Mouse (Mus musculus) kidney, adult 11 months (tissue): ENCODE measurements at regions not wholly inside any gene's neighbourhood (a gene's known extent, or its start where the extent isn't known, plus 50 kb on each side); places are given as distances from the start of the nearest gene placed in this dataset.

Experiments used
- DNase-seq: peaks from one replicate; pipeline ENCODE4 v3.0.0; 2022

DNA sequence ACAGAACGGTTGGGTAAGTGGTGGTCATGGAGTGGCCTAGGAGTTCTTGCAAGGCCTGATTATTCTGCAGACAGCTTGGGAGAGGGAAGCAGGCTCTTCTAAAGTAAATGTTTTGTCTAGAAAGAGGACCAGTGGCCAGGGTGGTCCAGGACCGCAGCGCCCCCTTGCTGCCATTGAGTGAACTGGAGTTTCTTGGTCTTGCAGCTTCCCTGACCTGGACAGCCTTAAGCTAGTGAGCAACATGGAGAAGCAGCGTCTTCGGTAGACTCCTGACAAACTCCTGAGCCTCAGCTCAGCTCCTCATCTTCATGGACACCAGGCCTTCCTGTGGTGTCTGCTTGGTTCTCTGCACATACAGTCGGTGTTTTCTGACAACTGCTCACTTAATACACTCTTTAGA lies 376.4 kb downstream of the Nkx6-1 start:
- DNase-seq, result peak; percentile 9

DNA sequence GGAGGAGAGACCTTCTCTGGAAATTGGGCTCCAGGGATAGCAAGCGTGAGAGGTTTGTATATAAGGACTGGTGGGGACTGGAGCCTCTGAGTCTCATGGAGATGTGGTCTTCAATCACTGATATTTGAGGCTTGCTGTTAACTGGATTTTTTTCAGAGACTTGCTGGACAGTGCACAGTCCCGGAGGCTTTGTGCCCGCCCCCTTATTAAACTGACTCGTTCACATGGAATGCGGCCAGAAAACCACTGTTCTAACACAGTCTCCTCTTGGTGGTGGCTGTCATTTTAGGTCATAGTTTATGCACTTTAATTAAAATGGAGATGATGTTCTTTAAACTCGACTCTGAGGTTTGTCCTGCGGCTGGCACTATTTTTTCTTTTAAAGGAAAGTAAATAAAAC lies 378.9 kb downstream of the Nkx6-1 start:
- no peak for DNase-seq

GRCm38 (mm10) chr5:101250474-101250873 lies 405.0 kb downstream of the Gpat3 start:
- no peak for DNase-seq

DNA sequence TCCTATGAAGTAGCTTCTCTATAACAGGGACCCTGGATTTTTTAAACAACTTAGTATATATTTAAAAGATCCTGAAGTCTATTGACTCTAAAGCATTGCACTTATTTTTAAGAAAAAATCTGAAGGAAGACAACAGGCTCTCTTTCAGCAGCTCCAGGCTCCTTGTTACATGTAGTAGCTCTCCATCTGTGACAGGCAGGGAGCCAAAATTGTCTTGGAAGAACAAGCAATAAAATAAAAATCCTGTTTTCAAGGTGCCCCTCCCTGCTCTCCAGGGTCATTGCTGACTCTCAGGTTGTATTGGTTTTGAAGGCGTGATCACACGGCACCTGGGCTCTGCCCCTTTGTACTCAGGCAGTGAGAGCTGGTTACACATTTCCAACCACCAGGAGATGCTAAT lies 397.1 kb downstream of the Gpat3 start:
- DNase-seq, result no peak

GRCm38 (mm10) chr5:101239298-101240118 lies 394.0 kb downstream of the Gpat3 start:
- DNase-seq, result no peak

GRCm38 (mm10) chr5:101236163-101236693 lies 390.7 kb downstream of the Gpat3 start:
- DNase-seq, result no peak

- no peak for DNase-seq
Observed at GRCm38 (mm10) chr5:101222390-101222789, 376.9 kb downstream of the Gpat3 start.

- no peak for DNase-seq
Observed at GRCm38 (mm10) chr5:101218082-101218481, 372.6 kb downstream of the Gpat3 start.

GRCm38 (mm10) chr5:101216837-101217571 lies 371.5 kb downstream of the Gpat3 start:
- no peak for DNase-seq

DNA sequence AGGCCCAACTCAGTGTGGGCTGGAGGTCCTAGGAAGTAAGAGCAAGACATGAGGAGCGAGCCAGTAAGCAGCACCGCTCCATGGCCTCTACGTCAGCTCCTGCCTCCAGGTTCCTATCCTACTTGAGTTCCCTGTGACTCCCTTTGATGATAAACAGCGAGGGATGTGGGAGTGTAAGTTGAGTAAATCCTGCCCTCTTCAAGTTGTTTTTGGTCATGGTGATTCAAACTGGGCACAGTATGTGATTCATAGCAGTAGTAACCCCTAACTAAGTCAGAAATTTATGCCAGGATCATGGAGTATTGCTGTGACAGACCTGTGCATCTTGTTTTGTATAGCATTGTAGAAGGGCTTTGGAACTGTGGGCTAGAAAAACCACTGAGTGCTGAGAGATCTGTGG lies 366.5 kb downstream of the Gpat3 start:
- no peak for DNase-seq

DNA sequence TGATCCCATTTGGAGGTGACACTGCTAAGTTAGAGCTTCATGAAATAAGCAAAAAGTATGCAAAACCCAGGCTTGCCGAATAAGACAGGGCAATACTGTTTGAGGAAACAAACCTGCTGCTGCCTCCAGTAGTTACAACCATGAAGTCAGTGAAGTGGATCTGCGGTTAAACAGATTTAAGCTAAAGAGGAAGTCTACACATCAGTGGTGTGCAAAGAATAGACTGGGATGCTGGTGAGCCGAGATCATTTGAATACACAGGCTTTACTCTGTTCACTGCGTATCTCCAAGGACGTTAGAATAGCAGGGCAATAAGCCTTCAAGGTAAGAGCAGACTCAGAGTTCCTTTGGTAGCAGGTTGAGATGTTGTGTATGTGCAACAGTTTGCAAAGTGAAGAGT lies 362.6 kb downstream of the Gpat3 start:
- DNase-seq, result no peak

GRCm38 (mm10) chr5:101195501-101195900 lies 350.0 kb downstream of the Gpat3 start:
- no peak for DNase-seq

GRCm38 (mm10) chr5:101190976-101191375 lies 345.5 kb downstream of the Gpat3 start:
- DNase-seq, result no peak

DNA sequence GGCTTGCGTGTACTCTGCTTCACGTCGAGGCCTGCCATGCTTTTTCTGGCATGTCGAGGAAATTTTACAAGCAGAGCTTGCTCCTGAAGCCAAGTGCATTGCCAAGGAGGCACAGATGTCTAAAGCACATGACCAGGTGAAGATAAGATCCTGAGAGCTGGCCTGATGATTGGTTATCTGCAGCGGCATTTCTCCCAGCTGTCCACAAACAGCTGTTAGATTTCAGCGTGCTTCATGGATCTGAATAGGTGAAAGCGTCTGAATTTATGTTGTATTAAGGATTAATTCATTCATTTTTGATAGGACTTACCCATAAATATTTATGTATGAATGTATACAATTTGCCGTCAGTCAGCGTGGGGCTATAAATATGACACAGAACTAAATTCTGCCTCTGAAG lies 327.7 kb downstream of the Gpat3 start:
- DNase-seq, result no peak

GRCm38 (mm10) chr5:101172782-101173181 lies 327.3 kb downstream of the Gpat3 start:
- no peak for DNase-seq

- DNase-seq, result no peak
Observed at GRCm38 (mm10) chr5:101169074-101169473, 323.6 kb downstream of the Gpat3 start.

GRCm38 (mm10) chr5:101163624-101164213 lies 318.2 kb downstream of the Gpat3 start:
- DNase-seq, result peak; percentile 34

DNA sequence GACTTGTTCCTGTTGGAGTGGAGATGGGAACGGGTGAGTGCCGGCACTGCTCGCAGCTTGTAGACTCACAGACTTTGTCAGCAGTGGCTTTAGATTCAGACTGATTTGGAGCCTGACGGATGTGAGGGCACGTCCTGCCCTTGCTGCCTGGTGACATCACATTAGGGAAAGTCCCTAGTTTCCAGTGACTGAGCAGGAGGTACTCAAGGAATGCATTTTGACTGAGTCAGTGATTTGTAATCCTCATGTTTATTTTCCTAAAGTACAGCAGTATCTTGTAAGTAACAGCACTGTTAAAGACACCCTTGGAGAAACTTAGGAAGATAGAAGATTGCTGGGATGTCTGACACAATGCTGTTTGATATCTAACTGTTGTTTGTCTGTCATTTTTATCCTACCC lies 317.6 kb downstream of the Gpat3 start:
- peak; percentile 68 for DNase-seq

DNA sequence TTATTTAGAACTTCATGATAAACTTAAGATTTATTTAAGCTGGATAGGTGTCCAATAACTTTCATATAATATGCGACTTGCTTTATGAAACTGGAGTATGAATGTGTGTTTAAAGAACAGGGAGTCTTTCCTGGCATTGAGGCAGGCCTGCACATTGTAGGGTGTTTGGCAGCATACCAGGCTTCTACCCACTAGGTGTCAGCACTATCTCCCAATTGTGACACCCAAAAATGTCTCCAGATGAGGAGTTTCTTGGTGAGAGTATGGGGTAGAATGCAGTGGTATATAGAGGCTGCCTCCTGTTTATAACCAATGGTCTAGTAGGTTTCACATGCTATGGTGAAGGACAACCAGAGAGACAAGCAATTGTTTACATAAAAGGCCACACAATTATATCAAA lies 311.9 kb downstream of the Gpat3 start:
- DNase-seq, result no peak

DNA sequence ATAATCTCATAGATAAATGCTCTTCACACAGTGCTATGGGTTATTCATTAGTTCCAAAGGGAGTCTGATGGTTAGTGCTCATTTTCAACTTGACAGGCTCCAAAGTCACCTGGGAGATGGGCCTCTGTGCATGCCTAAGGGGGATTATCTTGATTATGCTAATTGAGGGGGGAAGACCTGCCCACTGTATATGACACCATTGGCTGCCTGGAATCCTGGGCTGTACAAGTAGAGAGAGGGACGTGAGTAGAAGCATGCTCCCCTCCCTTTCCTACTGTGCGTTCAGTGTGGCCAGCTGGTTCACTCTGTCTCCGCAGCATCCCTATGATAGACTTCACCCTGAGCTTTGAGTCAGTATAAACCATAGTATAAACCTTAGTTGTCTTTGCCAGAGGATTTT lies 300.8 kb downstream of the Gpat3 start:
- no peak for DNase-seq

- DNase-seq, result no peak
Observed at GRCm38 (mm10) chr5:101124941-101125453, 279.5 kb downstream of the Gpat3 start.

DNA sequence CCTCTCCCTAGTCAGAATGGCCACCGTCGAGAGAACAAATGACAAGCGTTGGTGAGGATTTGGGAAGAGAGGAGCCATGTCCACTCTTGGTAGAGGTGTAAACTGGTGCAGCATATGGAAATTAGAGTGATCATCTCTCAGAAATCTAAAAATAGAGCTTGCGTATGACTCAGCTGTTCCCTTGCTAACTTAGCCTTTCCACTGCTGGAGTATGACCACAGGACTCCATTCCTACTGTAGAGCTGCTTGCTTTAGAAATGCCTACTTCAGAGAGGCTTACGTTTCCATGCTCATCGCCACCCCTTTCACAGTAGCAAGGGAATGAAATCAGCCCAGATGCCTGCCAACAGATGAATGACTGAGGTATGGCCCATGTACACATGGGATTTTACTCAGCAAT lies 277.4 kb downstream of the Gpat3 start:
- DNase-seq, result no peak

- no peak for DNase-seq
Observed at GRCm38 (mm10) chr5:101120509-101121201, 275.1 kb downstream of the Gpat3 start.
